Mouse (Mus musculus) hindbrain, embryonic 11.5 days (tissue): ENCODE results near the gene Gab2. TPM values are rescaled to one million over a fixed set of nuclear protein-coding genes. Genes with fewer than 3 reads are reported as not detected.

Source experiments
- ATAC-seq: fragments of 200-750 bp; cut with Nextera tagmentation; 2 replicates; pipeline ENCODE4 v1.8.0; 2017; ENCODE audit warnings: mild to moderate bottlenecking, moderate TSS enrichment, moderate library complexity; ENCODE audit not compliant: low FRiP score
- DNase-seq: peaks from one replicate; pipeline ENCODE4 v3.0.0-alpha.2; 2015; ENCODE audit warnings: low spot score
- H3K27ac ChIP-seq: fragments of 300-500 bp; sonication (generic); 2 replicates; pipeline ENCODE4 v1.5.1; 2014; ENCODE audit warnings: mild to moderate bottlenecking, low read depth, low read length
- H3K27me3 ChIP-seq: fragments of 300-500 bp; sonication (generic); 2 replicates; pipeline ENCODE4 v1.6.1; 2014; ENCODE audit warnings: mild to moderate bottlenecking, low read length, moderate library complexity, mixed read lengths; ENCODE audit not compliant: control insufficient read depth, insufficient read depth
- H3K36me3 ChIP-seq: fragments of 300-500 bp; sonication (generic); 2 replicates; pipeline ENCODE4 v1.6.1; 2014; ENCODE audit warnings: mild to moderate bottlenecking, low read length, moderate library complexity, mixed read lengths; ENCODE audit not compliant: control insufficient read depth, insufficient read depth
- H3K4me1 ChIP-seq: fragments of 300-500 bp; sonication (generic); replicated peaks from 2 replicates; pipeline ENCODE4 v1.6.1; 2014; ENCODE audit warnings: low read length, mixed read lengths; ENCODE audit not compliant: control insufficient read depth, insufficient read depth
- H3K4me2 ChIP-seq: fragments of 300-500 bp; sonication (generic); replicated peaks from 2 replicates; pipeline ENCODE4 v1.6.1; 2014; ENCODE audit warnings: mild to moderate bottlenecking, low read depth, low read length
- H3K4me3 ChIP-seq: fragments of 300-500 bp; sonication (generic); 2 replicates; pipeline ENCODE4 v1.5.1; 2014; ENCODE audit warnings: low read depth, low read length
- H3K9ac ChIP-seq: fragments of 300-500 bp; sonication (generic); 2 replicates; pipeline ENCODE4 v1.6.1; 2014; ENCODE audit warnings: low read depth, low read length
- H3K9me3 ChIP-seq: fragments of 300-500 bp; sonication (generic); 2 replicates; pipeline ENCODE4 v1.6.1; 2016; ENCODE audit warnings: low read length; ENCODE audit not compliant: control insufficient read depth
- WGBS: fragments of 180-500 bp; shearing (Covaris S2); extraction: QIAGEN DNeasy Blood & Tissue Kit; methylation state at CpG from one replicate; pipeline ENCODE4 v1.1.7; 2014; 5-methylcytosine and 5-hydroxymethylcytosine counted together
- polyA plus RNA-seq: library from polyadenylated mRNA; unstranded; fragments of >200 nt; fragmentation: Nextera tagmentation; extraction: Ambion mirVana; gene quantifications from 2 replicates; pipeline ENCODE4 v1.2.1, GENCODE M21; 2014

The Gab2 gene
- polyA plus RNA-seq, 1 experiment from 2014 or later, result 8.1 TPM

- Histone ChIP-seq H3K4me2 (no peak overlapping the region), H3K4me3 (no peak overlapping the region), H3K9me3 (no peaks in the 10 kb centered on the region), H3K4me1 (no peaks in the 10 kb centered on the region), H3K36me3 (no peaks in the 10 kb centered on the region), H3K27me3 (no peaks in the 10 kb centered on the region), H3K27ac (no peak overlapping the region), H3K9ac (no peak overlapping the region)
- ATAC-seq, result no peak
- no peak for DNase-seq
Observed at GRCm38 (mm10) chr7:97076977-97077376, 4.4 kb upstream of the Gab2 start.

GRCm38 (mm10) chr7:97078685-97079084 lies 2.7 kb upstream of the Gab2 start:
- no peak overlapping the region for H3K4me2 ChIP-seq
- H3K9ac ChIP-seq, result no peak overlapping the region
- no peaks in the 10 kb centered on the region for H3K27me3 ChIP-seq
- no peaks in the 10 kb centered on the region for H3K9me3 ChIP-seq
- 0 out of 2 replicates have a peak, but pooled peaks cover 2% of the 10 kb centered on the region for H3K4me1 ChIP-seq
- no peak overlapping the region for H3K4me3 ChIP-seq
- H3K27ac ChIP-seq, result no peak overlapping the region
- no peak for DNase-seq
- ATAC-seq, result no peak
- H3K36me3 ChIP-seq, result no peaks in the 10 kb centered on the region
- 43% methylated on average over 4 of the region's 4 CpGs for WGBS

- WGBS, result 20% methylated on average over 6 of the region's 6 CpGs
- Histone ChIP-seq H3K27ac (no peak overlapping the region), H3K4me1 (0 out of 2 replicates have a peak, but pooled peaks cover 2% of the 10 kb centered on the region), H3K4me2 (no peak overlapping the region), H3K9ac (no peak overlapping the region), H3K4me3 (no peak overlapping the region), H3K9me3 (no peaks in the 10 kb centered on the region), H3K27me3 (no peaks in the 10 kb centered on the region), H3K36me3 (no peaks in the 10 kb centered on the region)
- no peak for ATAC-seq
- DNase-seq, result peak; percentile 62
Observed at GRCm38 (mm10) chr7:97079145-97079544, 2.2 kb upstream of the Gab2 start.

GRCm38 (mm10) chr7:97079651-97080365 lies 1.6 kb upstream of the Gab2 start:
- H3K27me3 ChIP-seq, result no peaks in the 10 kb centered on the region
- no peak for DNase-seq

GRCm38 (mm10) chr7:97080621-97081241 lies 655 bp upstream of the Gab2 start:
- ATAC-seq, result no peak; the same call in 1 of the 2 replicates

More at GRCm38 (mm10) chr7:97079651-97080365, 1.6 kb upstream of the Gab2 start:
- Histone ChIP-seq H3K4me1 (0 out of 2 replicates have a peak, but pooled peaks cover 2% of the 10 kb centered on the region), H3K9me3 (no peaks in the 10 kb centered on the region), H3K9ac (no peak overlapping the region), H3K4me3 (no peak overlapping the region), H3K27ac (no peak overlapping the region), H3K36me3 (no peaks in the 10 kb centered on the region), H3K4me2 (no peak overlapping the region)
- whole genome bisulfite sequencing, result 80% methylated on average over 4 of the region's 4 CpGs
- ATAC-seq, result no peak

GRCm38 (mm10) chr7:97081959-97082218 lies 503 bp downstream of the Gab2 start:
- no peaks in the 10 kb centered on the region for H3K9me3 ChIP-seq
- no peaks in the 10 kb centered on the region for H3K27me3 ChIP-seq
- peak overlapping the region; percentile 91 for H3K4me3 ChIP-seq
- 0% methylated on average over 26 of the region's 38 CpGs for WGBS
- no peak for ATAC-seq
- peak overlapping the region; percentile 93 for H3K9ac ChIP-seq
- DNase-seq, result no peak
- peak overlapping the region; percentile 86 for H3K27ac ChIP-seq
- H3K36me3 ChIP-seq, result no peaks in the 10 kb centered on the region
- H3K4me2 ChIP-seq, result peak overlapping the region; percentile 72
- 0 out of 2 replicates have a peak, but pooled peaks cover 2% of the 10 kb centered on the region for H3K4me1 ChIP-seq

More at GRCm38 (mm10) chr7:97080621-97081241, 655 bp upstream of the Gab2 start:
- WGBS, result 35% methylated on average over 4 of the region's 4 CpGs
- H3K9me3 ChIP-seq, result no peaks in the 10 kb centered on the region
- peak overlapping the region; percentile 72 for H3K4me2 ChIP-seq
- peak overlapping the region; percentile 91; the same call in 1 of the 2 replicates for H3K4me3 ChIP-seq
- H3K27me3 ChIP-seq, result no peaks in the 10 kb centered on the region
- H3K9ac ChIP-seq, result peak overlapping the region; percentile 93; the same call in 1 of the 2 replicates
- DNase-seq, result no peak
- H3K36me3 ChIP-seq, result no peaks in the 10 kb centered on the region
- 0 out of 2 replicates have a peak, but pooled peaks cover 2% of the 10 kb centered on the region for H3K4me1 ChIP-seq
- peak overlapping the region; percentile 86 for H3K27ac ChIP-seq

GRCm38 (mm10) chr7:97082219-97083101 lies 1.1 kb downstream of the Gab2 start:
- peak; percentile 71 for DNase-seq
- Histone ChIP-seq H3K27me3 (no peaks in the 10 kb centered on the region), H3K9me3 (no peaks in the 10 kb centered on the region), H3K4me1 (0 out of 2 replicates have a peak, but pooled peaks cover 2% of the 10 kb centered on the region), H3K27ac (peak overlapping the region; percentile 86), H3K4me3 (peak overlapping the region; percentile 91), H3K9ac (peak overlapping the region; percentile 93), H3K36me3 (no peaks in the 10 kb centered on the region), H3K4me2 (peak overlapping the region; percentile 72)
- under 1% methylated on average over 28 of the region's 40 CpGs for WGBS
- ATAC-seq, result peak; percentile 67

- H3K27ac ChIP-seq, result no peak overlapping the region
- no peaks in the 10 kb centered on the region for H3K9me3 ChIP-seq
- H3K27me3 ChIP-seq, result no peaks in the 10 kb centered on the region
- H3K9ac ChIP-seq, result no peak overlapping the region
- no peak for DNase-seq
- H3K4me1 ChIP-seq, result 0 out of 2 replicates have a peak, but pooled peaks cover 2% of the 10 kb centered on the region
- WGBS, result 88% methylated on average over 9 of the region's 9 CpGs
- H3K4me3 ChIP-seq, result no peak overlapping the region
- H3K4me2 ChIP-seq, result no peak overlapping the region
- H3K36me3 ChIP-seq, result no peaks in the 10 kb centered on the region
- ATAC-seq, result no peak
Observed at GRCm38 (mm10) chr7:97083579-97083978, 2.2 kb downstream of the Gab2 start.
